Mouse (Mus musculus): ENCODE measurements around the gene Dicer1.

DNA sequence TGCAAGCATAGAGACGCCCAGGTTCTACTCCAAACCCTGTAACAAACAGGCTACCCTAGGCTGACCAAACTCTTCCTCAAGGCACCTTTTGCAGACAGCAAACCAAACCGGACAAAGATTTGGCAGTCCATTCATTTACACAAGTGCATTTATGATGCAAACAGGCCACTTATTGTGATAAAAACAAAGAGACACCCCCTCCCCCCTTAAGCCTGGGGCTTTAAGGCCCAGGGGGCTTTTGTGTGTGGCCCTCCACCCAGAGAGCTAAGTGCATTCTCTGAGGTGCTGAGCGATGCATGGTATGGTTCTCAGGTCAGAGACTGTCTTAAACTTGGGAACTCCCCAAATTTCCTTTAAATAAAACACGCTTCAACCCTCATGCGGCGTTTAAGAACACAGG, 12.2 kb upstream of the Dicer1 start:
- TF ChIP-seq CTCF (IDR thresholded peaks at IDR 0.05) (no peak), EP300 (IDR thresholded peaks at IDR 0.05) (no peak)

Data from lung, postnatal 0 days (tissue).